Mouse (Mus musculus) cerebellum, adult 11-12 months (tissue): ENCODE measurements at regions not wholly inside any gene's neighbourhood (a gene's known extent, or its start where the extent isn't known, plus 50 kb on each side); places are given as distances from the start of the nearest gene placed in this dataset.

Experiments used
- DNase-seq: peaks from one replicate; pipeline ENCODE4 v3.0.0; 2022

DNA sequence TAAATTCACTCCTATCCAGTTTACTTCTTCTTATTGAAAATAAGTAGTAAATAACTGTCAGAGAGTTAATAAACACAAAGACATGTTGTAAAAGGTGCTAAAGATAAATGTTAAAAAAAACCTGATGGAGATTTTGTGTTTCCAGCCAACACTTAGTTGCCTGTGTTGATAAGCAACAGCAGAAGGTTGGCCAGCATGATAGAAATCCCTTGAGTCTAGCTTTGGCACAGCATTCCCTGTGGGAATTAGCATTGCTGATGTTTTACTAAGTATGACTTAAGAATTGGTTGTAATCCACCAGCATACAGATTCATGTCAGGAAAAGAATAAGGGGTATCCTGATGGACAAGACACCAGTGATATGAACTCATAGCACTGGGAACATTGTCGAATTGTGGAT is 594.3 kb downstream of the Plod2 start:
- DNase-seq = no peak

DNA sequence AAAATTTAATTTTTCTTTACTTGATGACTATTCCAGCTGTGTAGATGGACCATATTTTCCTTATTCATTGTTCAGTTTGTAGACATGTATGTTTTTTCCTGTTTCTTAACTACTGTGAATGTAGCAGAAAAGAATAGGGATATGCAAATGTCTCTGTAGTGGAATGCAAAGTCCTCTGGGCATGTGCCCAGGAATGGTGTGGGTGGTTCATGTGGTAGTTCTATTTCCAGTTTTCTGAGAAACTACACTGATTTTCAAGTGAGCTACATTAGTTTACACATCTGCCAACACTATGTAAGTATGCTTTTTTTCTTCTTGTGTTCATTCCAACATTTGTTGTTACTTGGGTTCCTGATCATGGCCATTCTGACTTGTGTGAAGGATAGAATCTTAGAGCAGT is 628.0 kb downstream of the Plod2 start:
- DNase-seq = no peak

DNA sequence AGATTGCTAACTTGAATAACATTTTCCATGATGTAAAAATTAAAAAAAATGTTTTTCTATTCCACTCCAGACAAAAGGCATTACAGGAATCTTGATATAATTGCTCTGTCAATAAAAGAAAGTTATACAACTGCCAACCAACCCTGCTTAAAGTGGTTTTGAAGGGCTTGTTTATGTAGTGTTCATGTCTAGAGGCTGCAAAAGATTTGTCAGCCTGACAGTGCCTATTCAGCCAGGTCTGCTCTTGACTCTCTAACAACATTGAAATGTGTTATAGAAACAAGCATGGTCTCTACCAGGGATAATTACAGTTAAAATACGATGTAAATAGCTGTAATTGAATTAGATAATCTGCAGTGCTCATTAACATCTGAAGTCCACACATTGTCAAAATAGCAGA is 644.6 kb downstream of the Plod2 start:
- no peak for DNase-seq

GRCm38 (mm10) chr9:93232562-93232961 is 690.5 kb downstream of the Plod2 start:
- no peak for DNase-seq

GRCm38 (mm10) chr9:93252146-93252545 is 710.1 kb downstream of the Plod2 start:
- DNase-seq = no peak

DNA sequence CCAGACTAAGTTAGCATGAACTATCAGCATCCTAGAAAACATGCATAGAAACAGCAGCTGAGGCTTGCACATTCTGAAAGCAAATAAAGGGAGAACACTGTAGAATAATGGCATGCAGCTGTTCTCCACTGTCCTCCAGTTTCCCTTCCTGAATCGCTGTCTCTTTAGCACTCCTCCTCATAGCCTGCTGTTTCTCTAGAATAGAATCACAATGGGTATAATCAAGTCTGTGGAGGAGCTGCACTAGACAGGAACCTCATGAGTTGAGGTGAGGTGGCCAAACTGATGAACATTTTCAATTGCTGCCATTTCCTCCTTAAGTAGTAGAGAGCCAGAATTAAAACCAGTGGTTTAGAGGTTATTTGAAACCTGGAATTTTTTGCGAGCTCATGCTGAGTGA is 755.3 kb downstream of the Plod2 start:
- no peak for DNase-seq

DNA sequence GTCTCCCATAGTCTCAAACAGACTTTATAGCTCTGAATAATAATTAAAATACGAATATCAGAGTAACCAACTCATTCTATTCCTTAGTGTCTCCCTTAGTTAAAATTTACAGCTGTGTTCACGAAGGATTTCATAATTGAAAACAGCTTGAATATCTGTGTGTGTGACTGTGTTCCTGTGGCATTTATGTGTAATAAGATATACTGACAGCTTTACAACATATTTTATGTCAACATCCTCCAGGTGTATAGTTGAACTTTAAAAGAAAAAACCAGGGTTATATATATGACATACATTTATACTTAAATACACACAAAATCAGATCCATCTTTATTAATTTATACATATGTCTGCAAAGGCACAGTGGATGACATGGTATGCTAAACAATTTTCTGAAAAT is 764.7 kb downstream of the Plod2 start:
- no peak for DNase-seq

GRCm38 (mm10) chr9:93328997-93329682 is 787.1 kb downstream of the Plod2 start:
- peak; percentile 38 for DNase-seq
